Mouse (Mus musculus): ENCODE measurements around the gene Tfr2. TPM values are rescaled to one million over a fixed set of nuclear protein-coding genes. Genes with fewer than 3 reads are reported as not detected.

Tfr2 gene
- total RNA-seq, 2 experiments from 2014 or later = 0.08 TPM; not detected in 1

- intact Hi-C loops (cut with DNase I) = no loop called here
Measured at GRCm38 (mm10) chr5:137570691-137571586, 1.3 kb downstream of the Tfr2 start.

GRCm38 (mm10) chr5:137574470-137574901, 4.8 kb downstream of the Tfr2 start:
- intact Hi-C loops (cut with DNase I) = no loop called here
- DNase-seq (ENCODE audit: low spot score) = no peak

More at GRCm38 (mm10) chr5:137570691-137571586, 1.3 kb downstream of the Tfr2 start:
- no peak for DNase-seq (ENCODE audit: low spot score)

GRCm38 (mm10) chr5:137580246-137580645, 10.6 kb downstream of the Tfr2 start:
- intact Hi-C loops (cut with DNase I) = loop anchor here (5.0 kb wide), 1 partner anchor 177 kb away; no protein-coding TSS in a partner anchor
- DNase-seq (ENCODE audit: low spot score) = no peak

- intact Hi-C loops (cut with DNase I) = loop anchor here (5.0 kb wide), 1 partner anchor 175 kb away; no protein-coding TSS in a partner anchor
- no peak for DNase-seq (ENCODE audit: low spot score)
Measured at GRCm38 (mm10) chr5:137582702-137583101, 13.1 kb downstream of the Tfr2 start.

GRCm38 (mm10) chr5:137583670-137584169, 14.1 kb downstream of the Tfr2 start:
- DNase-seq (ENCODE audit: low spot score) = no peak
- intact Hi-C loops (cut with DNase I) = loop anchor here (2.0 to 5.0 kb wide), 2 partner anchors 69 to 174 kb away; no protein-coding TSS in a partner anchor

- intact Hi-C loops (cut with DNase I) = loop anchor here (2.0 to 5.0 kb wide), 2 partner anchors 68 to 172 kb away; no protein-coding TSS in a partner anchor
- DNase-seq (ENCODE audit: low spot score) = peak; percentile 31
Measured at GRCm38 (mm10) chr5:137584976-137585375, 15.3 kb downstream of the Tfr2 start.

GRCm38 (mm10) chr5:137590507-137590906, 20.9 kb downstream of the Tfr2 start:
- intact Hi-C loops (cut with DNase I) = no loop called here
- no peak for DNase-seq (ENCODE audit: low spot score)

GRCm38 (mm10) chr5:137595921-137596320, 26.3 kb downstream of the Tfr2 start:
- intact Hi-C loops (cut with DNase I) = no loop called here
- DNase-seq (ENCODE audit: low spot score) = no peak

GRCm38 (mm10) chr5:137596601-137597261, 27.1 kb downstream of the Tfr2 start:
- intact Hi-C loops (cut with DNase I) = no loop called here
- DNase-seq (ENCODE audit: low spot score) = no peak

GRCm38 (mm10) chr5:137597625-137598024, 28.0 kb downstream of the Tfr2 start:
- no peak for DNase-seq (ENCODE audit: low spot score)
- intact Hi-C loops (cut with DNase I) = no loop called here

- no peak for DNase-seq (ENCODE audit: low spot score)
- intact Hi-C loops (cut with DNase I) = no loop called here
Measured at GRCm38 (mm10) chr5:137598100-137598826, 28.6 kb downstream of the Tfr2 start.

- no peak for DNase-seq (ENCODE audit: low spot score)
- intact Hi-C loops (cut with DNase I) = no loop called here
Measured at GRCm38 (mm10) chr5:137599600-137599999, 30.0 kb downstream of the Tfr2 start.

GRCm38 (mm10) chr5:137600281-137600618, 30.6 kb downstream of the Tfr2 start:
- DNase-seq (ENCODE audit: low spot score) = no peak
- intact Hi-C loops (cut with DNase I) = loop anchor here (2.0 to 5.0 kb wide), 3 partner anchors 67 to 157 kb away; partner anchors contain the start of genes Epo, Gnb2 and Pop7

GRCm38 (mm10) chr5:137600619-137601364, 31.2 kb downstream of the Tfr2 start, which contains the start of gene Mospd3:
TSS of gene Mospd3 (minus strand) at chr5:137601058.
- intact Hi-C loops (cut with DNase I) = loop anchor here (2.0 to 5.0 kb wide), 3 partner anchors 68 to 157 kb away; partner anchors contain the start of genes Epo, Gnb2 and Pop7
- DNase-seq (ENCODE audit: low spot score) = peak; percentile 92

- no peak for DNase-seq (ENCODE audit: low spot score)
- intact Hi-C loops (cut with DNase I) = loop anchor here (2.0 to 5.0 kb wide), 3 partner anchors 69 to 156 kb away; partner anchors contain the start of genes Epo, Gnb2 and Pop7
Measured at GRCm38 (mm10) chr5:137601365-137601729, 31.7 kb downstream of the Tfr2 start.

- DNase-seq (ENCODE audit: low spot score) = no peak
- intact Hi-C loops (cut with DNase I) = no loop called here
Measured at GRCm38 (mm10) chr5:137607860-137608653, 38.4 kb downstream of the Tfr2 start.

GRCm38 (mm10) chr5:137608654-137609190, 39.1 kb downstream of the Tfr2 start:
- intact Hi-C loops (cut with DNase I) = no loop called here

GRCm38 (mm10) chr5:137609292-137609691, 39.7 kb downstream of the Tfr2 start:
- no peak for DNase-seq (ENCODE audit: low spot score)
- intact Hi-C loops (cut with DNase I) = no loop called here

More at GRCm38 (mm10) chr5:137608654-137609190, 39.1 kb downstream of the Tfr2 start:
- no peak for DNase-seq (ENCODE audit: low spot score)

All from heart, postnatal 25 days (tissue).